Mouse (Mus musculus) heart, embryonic 13.5 days (tissue): ENCODE measurements at regions not wholly inside any gene's neighbourhood (a gene's known extent, or its start where the extent isn't known, plus 50 kb on each side); places are given as distances from the start of the nearest gene placed in this dataset.

Source experiments
- ATAC-seq: fragments of 200-750 bp; cut with Nextera tagmentation; 2 replicates; pipeline ENCODE4 v1.8.0; 2017; ENCODE audit warnings: moderate TSS enrichment; ENCODE audit not compliant: insufficient number of reproducible peaks, low FRiP score, low TSS enrichment; ENCODE audit errors: extremely low read depth
- H3K27ac ChIP-seq: fragments of 300-500 bp; sonication (generic); replicated peaks from 2 replicates; pipeline ENCODE4 v1.5.1; 2015; ENCODE audit warnings: moderate library complexity, mild to moderate bottlenecking, inconsistent platforms
- H3K27me3 ChIP-seq: fragments of 300-500 bp; sonication (generic); replicated peaks from 2 replicates; pipeline ENCODE4 v1.6.1; 2015; ENCODE audit warnings: mild to moderate bottlenecking, inconsistent platforms
- H3K36me3 ChIP-seq: fragments of 300-500 bp; sonication (generic); 2 replicates; pipeline ENCODE4 v1.6.1; 2015; ENCODE audit warnings: mild to moderate bottlenecking, inconsistent platforms
- H3K4me1 ChIP-seq: fragments of 300-500 bp; sonication (generic); 2 replicates; pipeline ENCODE4 v1.6.1; 2015; ENCODE audit warnings: inconsistent platforms
- H3K4me2 ChIP-seq: fragments of 300-500 bp; sonication (generic); 2 replicates; pipeline ENCODE4 v1.6.1; 2015; ENCODE audit warnings: inconsistent platforms, mild to moderate bottlenecking, moderate library complexity
- H3K4me3 ChIP-seq: fragments of 300-500 bp; sonication (generic); 2 replicates; pipeline ENCODE4 v1.5.1; 2015; ENCODE audit warnings: moderate library complexity, mild to moderate bottlenecking, inconsistent platforms
- H3K9ac ChIP-seq: fragments of 300-500 bp; sonication (generic); 2 replicates; pipeline ENCODE4 v1.6.1; 2015; ENCODE audit warnings: inconsistent platforms, mild to moderate bottlenecking, moderate library complexity
- H3K9me3 ChIP-seq: fragments of 300-500 bp; sonication (generic); 2 replicates; pipeline ENCODE4 v1.6.1; 2016; ENCODE audit warnings: inconsistent platforms
- WGBS: fragments of 180-500 bp; shearing (Covaris S2); methylation state at CpG from one replicate; pipeline ENCODE4 v1.1.7; 2015; ENCODE audit warnings: mixed read lengths; 5-methylcytosine and 5-hydroxymethylcytosine counted together

DNA sequence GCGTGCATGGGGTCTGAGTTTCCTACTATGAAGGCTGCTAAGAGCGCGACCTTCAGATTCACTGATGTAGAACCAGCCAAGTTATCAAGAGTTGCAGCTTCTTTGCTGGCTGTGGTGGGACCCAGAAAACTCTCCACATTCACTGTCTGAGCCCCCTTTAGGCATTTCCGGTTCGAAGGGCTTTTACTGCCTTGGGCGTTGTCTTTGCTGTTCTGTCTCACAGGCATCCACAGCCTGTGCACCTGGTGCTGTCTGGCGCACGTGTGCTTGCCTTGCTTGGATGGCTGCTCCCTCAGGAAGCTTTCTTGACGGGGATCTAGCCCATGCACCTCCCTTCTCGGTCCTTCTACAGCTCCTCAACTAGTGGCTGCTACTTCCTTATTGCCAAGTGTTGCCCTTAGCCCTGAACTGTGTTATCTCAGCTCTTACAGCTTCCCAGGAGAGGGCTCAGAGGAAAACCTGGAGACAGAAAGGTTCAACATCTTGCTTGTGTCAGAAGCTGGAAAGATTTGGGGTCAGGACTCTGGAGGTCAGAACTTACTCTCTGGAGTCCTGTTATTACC, 108.3 kb upstream of the Dyrk2 start:
- no peaks in the 10 kb centered on the region for H3K4me1 ChIP-seq
- no peak overlapping the region for H3K4me2 ChIP-seq
- no peak for ATAC-seq
- no peaks in the 10 kb centered on the region for H3K36me3 ChIP-seq
- 67% methylated on average over 10 of the region's 10 CpGs for WGBS
- H3K27ac ChIP-seq, result no peak overlapping the region
- peaks cover 30% of the 10 kb centered on the region for H3K27me3 ChIP-seq
- H3K9ac ChIP-seq, result no peak overlapping the region
- H3K4me3 ChIP-seq, result no peak overlapping the region
- peaks cover 2% of the 10 kb centered on the region; the same call in 1 of the 2 replicates for H3K9me3 ChIP-seq

DNA sequence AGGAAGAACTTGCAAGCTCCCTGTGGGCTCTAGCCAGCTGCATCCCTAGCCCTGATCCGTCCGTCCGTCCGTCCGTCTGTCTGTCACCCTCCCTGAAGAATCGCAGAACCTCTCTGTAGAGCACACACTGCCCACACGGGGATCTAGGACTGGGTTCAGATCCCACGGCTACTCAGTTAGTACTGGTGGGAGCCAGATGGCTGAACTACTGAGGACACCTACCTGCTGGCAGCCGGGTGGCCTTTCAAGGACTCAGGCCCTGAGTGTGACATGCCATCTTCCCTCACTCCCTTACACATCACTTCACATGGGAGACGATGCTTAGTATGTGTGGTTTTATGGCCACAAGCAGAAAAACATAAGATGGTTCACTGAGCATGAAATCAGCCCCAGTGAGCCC, 106.4 kb upstream of the Dyrk2 start:
- WGBS, result 76% methylated on average over 10 of the region's 10 CpGs
- H3K4me2 ChIP-seq, result no peak overlapping the region
- H3K9me3 ChIP-seq, result no peaks in the 10 kb centered on the region
- H3K27me3 ChIP-seq, result peaks cover 30% of the 10 kb centered on the region
- no peaks in the 10 kb centered on the region for H3K36me3 ChIP-seq
- ATAC-seq, result no peak
- no peak overlapping the region for H3K4me3 ChIP-seq
- no peaks in the 10 kb centered on the region for H3K4me1 ChIP-seq
- no peak overlapping the region for H3K9ac ChIP-seq
- no peak overlapping the region for H3K27ac ChIP-seq

GRCm38 (mm10) chr10:118975772-118976171, 105.8 kb upstream of the Dyrk2 start:
- no peak overlapping the region for H3K27ac ChIP-seq
- no peaks in the 10 kb centered on the region for H3K36me3 ChIP-seq
- 82% methylated on average over 2 of the region's 2 CpGs for WGBS
- H3K4me1 ChIP-seq, result no peaks in the 10 kb centered on the region
- H3K9me3 ChIP-seq, result no peaks in the 10 kb centered on the region
- ATAC-seq, result no peak
- H3K27me3 ChIP-seq, result peaks cover 33% of the 10 kb centered on the region
- no peak overlapping the region for H3K9ac ChIP-seq
- H3K4me3 ChIP-seq, result no peak overlapping the region
- no peak overlapping the region for H3K4me2 ChIP-seq

DNA sequence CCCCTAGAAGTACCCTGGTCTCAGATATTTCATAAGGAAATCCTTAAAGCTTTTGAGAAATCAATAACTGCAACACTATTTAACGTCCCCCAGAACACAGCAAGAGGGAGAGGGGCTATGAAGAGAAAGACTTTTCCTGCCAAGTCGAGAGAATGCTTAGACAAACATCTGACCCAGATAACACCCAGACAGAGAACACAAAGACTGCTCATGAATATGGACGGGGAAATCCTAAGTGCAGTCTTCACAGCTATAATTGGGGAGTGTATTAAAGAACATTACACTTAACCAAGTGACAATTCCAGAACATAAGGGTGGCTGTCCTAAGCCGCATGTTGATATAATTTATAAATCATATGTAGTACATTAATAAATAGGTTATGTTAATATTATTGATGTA, 103.3 kb upstream of the Dyrk2 start:
- H3K4me1 ChIP-seq, result no peaks in the 10 kb centered on the region
- H3K4me3 ChIP-seq, result no peak overlapping the region
- no peak for ATAC-seq
- peaks cover 22% of the 10 kb centered on the region for H3K27me3 ChIP-seq
- H3K9ac ChIP-seq, result no peak overlapping the region
- no peaks in the 10 kb centered on the region for H3K9me3 ChIP-seq
- 42% methylated on average over 4 of the region's 4 CpGs for WGBS
- no peak overlapping the region for H3K4me2 ChIP-seq
- no peaks in the 10 kb centered on the region for H3K36me3 ChIP-seq
- no peak overlapping the region for H3K27ac ChIP-seq

- Histone ChIP-seq H3K27ac (no peak overlapping the region), H3K4me3 (no peak overlapping the region), H3K36me3 (no peaks in the 10 kb centered on the region), H3K4me2 (no peak overlapping the region), H3K27me3 (peaks cover 15% of the 10 kb centered on the region), H3K9ac (no peak overlapping the region), H3K4me1 (no peaks in the 10 kb centered on the region), H3K9me3 (no peaks in the 10 kb centered on the region)
- ATAC-seq, result no peak
- WGBS, result 84% methylated on average over 4 of the region's 4 CpGs
These were observed 102.6 kb upstream of the Dyrk2 start for GRCm38 (mm10) chr10:118972626-118973025.

DNA sequence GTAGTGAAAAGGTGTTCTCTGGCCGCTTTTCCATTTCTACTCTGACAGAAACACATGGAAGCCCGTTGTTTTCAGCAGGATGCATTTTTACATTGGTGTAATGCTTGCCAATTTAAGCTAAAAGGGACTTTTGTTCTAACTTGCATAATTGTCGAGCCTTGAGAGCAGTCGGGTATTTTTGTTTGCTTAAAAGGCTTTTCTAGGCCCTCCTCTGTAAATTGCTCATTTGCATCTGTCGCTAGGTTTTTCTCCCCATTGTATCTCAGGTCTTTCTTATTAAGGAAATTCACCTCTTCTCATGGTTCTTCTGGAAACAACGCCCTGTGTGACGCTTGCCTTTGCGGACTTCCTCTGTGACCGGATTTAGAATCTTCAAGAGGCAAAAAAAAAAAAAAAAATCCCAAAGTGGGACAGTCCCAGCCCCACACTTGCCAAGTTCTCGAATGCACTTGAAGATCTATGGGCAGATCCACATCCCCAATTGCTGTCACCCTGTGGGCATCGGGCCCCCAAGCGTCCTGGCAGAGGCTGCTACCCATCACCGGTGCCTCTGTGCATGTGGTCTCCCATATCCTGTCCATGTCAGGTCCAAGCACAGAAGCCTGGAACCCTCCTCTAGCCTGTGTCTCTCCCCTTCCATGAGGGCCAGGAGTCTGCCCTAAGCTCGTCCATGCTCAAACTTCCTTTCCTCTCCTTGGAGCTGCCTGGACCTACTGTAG, 100.6 kb upstream of the Dyrk2 start:
- ATAC-seq, result no peak
- WGBS, result 78% methylated on average over 14 of the region's 14 CpGs
- 0 out of 2 replicates have a peak, but pooled peaks cover 3% of the 10 kb centered on the region for H3K27me3 ChIP-seq
- no peaks in the 10 kb centered on the region for H3K36me3 ChIP-seq
- no peak overlapping the region for H3K9ac ChIP-seq
- H3K4me1 ChIP-seq, result no peaks in the 10 kb centered on the region
- no peak overlapping the region for H3K4me2 ChIP-seq
- no peak overlapping the region for H3K4me3 ChIP-seq
- H3K9me3 ChIP-seq, result no peaks in the 10 kb centered on the region
- H3K27ac ChIP-seq, result no peak overlapping the region

DNA sequence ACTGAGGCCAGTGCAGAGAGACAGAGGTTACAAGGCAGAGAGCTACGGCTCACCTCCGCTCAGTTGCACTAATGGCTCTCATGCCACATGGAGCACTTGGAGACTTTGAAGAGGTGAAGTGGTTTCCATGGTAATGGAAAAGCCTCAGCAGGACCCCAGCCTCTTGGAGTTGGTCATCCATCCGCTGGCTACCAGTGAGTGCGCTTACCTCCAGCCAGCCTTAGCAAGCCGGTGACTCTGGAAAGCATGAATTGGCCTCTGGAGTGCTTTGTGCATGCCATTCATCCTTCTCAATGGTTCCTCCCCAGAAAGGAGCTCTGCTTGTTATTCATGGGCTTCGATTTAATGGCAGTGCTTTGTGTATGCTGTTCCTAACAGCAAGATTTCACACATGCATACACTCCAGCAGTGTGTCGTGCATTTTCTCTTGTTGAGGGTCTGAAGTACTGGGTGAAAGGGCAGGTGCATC, 91.7 kb upstream of the Dyrk2 start:
- 66% methylated on average over 7 of the region's 7 CpGs for WGBS
- no peaks in the 10 kb centered on the region for H3K9me3 ChIP-seq
- H3K4me2 ChIP-seq, result no peak overlapping the region
- no peak overlapping the region for H3K9ac ChIP-seq
- no peak overlapping the region for H3K27ac ChIP-seq
- H3K36me3 ChIP-seq, result no peaks in the 10 kb centered on the region
- no peak for ATAC-seq
- H3K4me1 ChIP-seq, result no peaks in the 10 kb centered on the region
- no peak overlapping the region for H3K4me3 ChIP-seq
- H3K27me3 ChIP-seq, result peaks cover 17% of the 10 kb centered on the region

DNA sequence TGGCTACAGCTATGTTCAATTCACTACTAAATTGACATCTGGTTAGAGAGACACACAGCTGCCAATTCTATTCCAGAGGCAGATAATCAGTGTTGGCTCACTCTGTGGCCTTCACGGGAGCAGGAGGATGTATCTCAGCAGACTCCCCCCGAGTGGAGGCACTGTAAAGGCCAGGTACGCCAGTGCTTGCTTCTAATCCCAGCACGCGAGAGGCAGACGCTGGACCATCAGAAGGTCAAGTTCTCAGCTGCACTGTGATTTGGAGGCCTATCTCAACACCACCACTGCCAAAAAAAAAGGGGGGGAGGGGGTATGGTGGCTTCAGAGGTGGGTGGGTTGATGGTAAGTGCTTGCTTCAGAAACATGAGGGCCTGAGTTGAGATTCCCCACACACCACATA, 90.1 kb upstream of the Dyrk2 start:
- WGBS, result 51% methylated on average over 6 of the region's 6 CpGs
- H3K27me3 ChIP-seq, result peaks cover 34% of the 10 kb centered on the region
- H3K27ac ChIP-seq, result no peak overlapping the region
- H3K4me1 ChIP-seq, result 0 out of 2 replicates have a peak, but pooled peaks cover 5% of the 10 kb centered on the region
- no peaks in the 10 kb centered on the region for H3K36me3 ChIP-seq
- no peak overlapping the region for H3K4me2 ChIP-seq
- no peak overlapping the region for H3K9ac ChIP-seq
- no peaks in the 10 kb centered on the region for H3K9me3 ChIP-seq
- H3K4me3 ChIP-seq, result no peak overlapping the region
- ATAC-seq, result no peak

GRCm38 (mm10) chr10:118959623-118960022, 89.6 kb upstream of the Dyrk2 start:
- WGBS, result 69% methylated on average over 8 of the region's 8 CpGs
- Histone ChIP-seq H3K4me3 (no peak overlapping the region), H3K27me3 (peaks cover 35% of the 10 kb centered on the region), H3K4me1 (0 out of 2 replicates have a peak, but pooled peaks cover 5% of the 10 kb centered on the region), H3K36me3 (no peaks in the 10 kb centered on the region), H3K4me2 (no peak overlapping the region), H3K9me3 (no peaks in the 10 kb centered on the region), H3K27ac (no peak overlapping the region), H3K9ac (no peak overlapping the region)
- no peak for ATAC-seq

DNA sequence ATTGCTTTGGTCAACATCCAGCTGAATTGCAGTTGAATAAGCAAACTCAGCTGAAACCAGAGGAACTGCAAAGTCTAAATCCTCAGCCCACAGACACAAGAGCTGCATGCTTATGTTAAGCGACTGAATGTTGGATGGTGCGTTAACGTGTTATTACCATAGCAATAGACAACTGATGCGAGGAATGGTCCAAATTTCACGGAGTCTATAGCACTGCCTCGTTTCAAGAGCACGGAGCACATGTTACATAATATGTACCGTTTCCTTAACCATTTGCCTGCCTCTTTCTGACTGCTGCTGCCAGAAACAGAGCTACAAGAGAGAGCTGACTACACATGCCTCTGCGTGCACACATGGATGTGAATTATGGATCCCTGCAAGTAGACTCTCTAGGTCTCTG, 86.3 kb upstream of the Dyrk2 start:
- Histone ChIP-seq H3K9me3 (no peaks in the 10 kb centered on the region), H3K4me2 (no peak overlapping the region), H3K4me1 (peaks cover 18% of the 10 kb centered on the region), H3K9ac (no peak overlapping the region), H3K27ac (no peak overlapping the region), H3K27me3 (peaks cover 31% of the 10 kb centered on the region), H3K4me3 (no peak overlapping the region), H3K36me3 (no peaks in the 10 kb centered on the region)
- no peak for ATAC-seq
- 84% methylated on average over 9 of the region's 9 CpGs for WGBS

DNA sequence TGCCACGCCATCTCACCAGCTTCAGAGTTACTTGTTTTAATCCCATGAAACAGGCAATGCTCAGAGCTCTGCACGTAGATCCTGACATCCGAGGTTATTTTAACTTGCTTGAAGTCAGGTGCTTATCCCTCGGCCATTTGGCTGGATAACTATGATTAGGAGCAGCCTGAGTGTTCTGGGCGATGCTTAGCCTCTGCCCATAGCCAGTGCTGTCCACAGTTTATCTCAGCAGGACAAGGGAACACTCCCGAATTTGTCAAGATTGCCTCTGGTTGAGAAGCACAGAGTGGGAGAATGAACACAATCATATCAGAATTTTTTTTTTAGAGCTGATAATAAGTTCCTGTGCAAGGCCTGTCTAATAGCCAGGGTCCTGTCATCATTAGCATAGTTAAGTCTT, 83.4 kb upstream of the Dyrk2 start:
- no peak overlapping the region for H3K4me2 ChIP-seq
- H3K9ac ChIP-seq, result no peak overlapping the region
- H3K27ac ChIP-seq, result no peak overlapping the region
- peaks cover 34% of the 10 kb centered on the region for H3K27me3 ChIP-seq
- H3K4me1 ChIP-seq, result peaks cover 18% of the 10 kb centered on the region
- H3K9me3 ChIP-seq, result no peaks in the 10 kb centered on the region
- H3K4me3 ChIP-seq, result no peak overlapping the region
- no peak for ATAC-seq
- no peaks in the 10 kb centered on the region for H3K36me3 ChIP-seq
- 36% methylated on average over 6 of the region's 6 CpGs for WGBS

GRCm38 (mm10) chr10:118952756-118953155, 82.7 kb upstream of the Dyrk2 start:
- no peak overlapping the region for H3K4me2 ChIP-seq
- no peak for ATAC-seq
- peaks cover 30% of the 10 kb centered on the region for H3K27me3 ChIP-seq
- no peak overlapping the region for H3K9ac ChIP-seq
- H3K9me3 ChIP-seq, result no peaks in the 10 kb centered on the region
- H3K4me1 ChIP-seq, result peaks cover 22% of the 10 kb centered on the region
- no peaks in the 10 kb centered on the region for H3K36me3 ChIP-seq
- no peak overlapping the region for H3K4me3 ChIP-seq
- H3K27ac ChIP-seq, result no peak overlapping the region
- WGBS, result 88% methylated on average over 9 of the region's 9 CpGs
